Mouse (Mus musculus) midbrain, embryonic 14.5 days (tissue): ENCODE measurements around the gene Shank1. TPM values are rescaled to one million over a fixed set of nuclear protein-coding genes. Genes with fewer than 3 reads are reported as not detected.

ENCODE experiments used
- ATAC-seq: fragments of 200-750 bp; cut with Nextera tagmentation; 2 replicates; pipeline ENCODE4 v1.8.0; 2017; ENCODE audit warnings: moderate number of reproducible peaks, moderate library complexity; ENCODE audit not compliant: low FRiP score, low TSS enrichment
- DNase-seq: peaks from one replicate; pipeline ENCODE4 v3.0.0-alpha.2; 2015
- H3K27ac ChIP-seq: fragments of 300-500 bp; sonication (generic); replicated peaks from 2 replicates; pipeline ENCODE4 v1.5.1; 2014; ENCODE audit warnings: mild to moderate bottlenecking, low read depth, low read length, moderate library complexity
- H3K27me3 ChIP-seq: fragments of 300-500 bp; sonication (generic); 2 replicates; pipeline ENCODE4 v1.6.1; 2014; ENCODE audit warnings: low read length, control low read depth, mixed read lengths; ENCODE audit not compliant: control insufficient read depth, insufficient read depth
- H3K36me3 ChIP-seq: fragments of 300-500 bp; sonication (generic); 2 replicates; pipeline ENCODE4 v1.6.1; 2014; ENCODE audit warnings: low read length, control low read depth; ENCODE audit not compliant: control insufficient read depth, insufficient read depth
- H3K4me1 ChIP-seq: fragments of 300-500 bp; sonication (generic); 2 replicates; pipeline ENCODE4 v1.6.1; 2014; ENCODE audit warnings: mild to moderate bottlenecking, antibody characterized with exemption, low read length, control low read depth; ENCODE audit not compliant: control insufficient read depth, insufficient read depth
- H3K4me2 ChIP-seq: fragments of 300-500 bp; sonication (generic); 2 replicates; pipeline ENCODE4 v1.6.1; 2014; ENCODE audit warnings: mild to moderate bottlenecking, low read length, moderate library complexity
- H3K4me3 ChIP-seq: fragments of 300-500 bp; sonication (generic); replicated peaks from 2 replicates; pipeline ENCODE4 v1.5.1; 2014; ENCODE audit warnings: low read depth, low read length
- H3K9ac ChIP-seq: fragments of 300-500 bp; sonication (generic); replicated peaks from 2 replicates; pipeline ENCODE4 v1.6.1; 2014; ENCODE audit warnings: mild to moderate bottlenecking, low read length, moderate library complexity
- H3K9me3 ChIP-seq: fragments of 300-500 bp; sonication (generic); 2 replicates; pipeline ENCODE4 v1.6.1; 2016; ENCODE audit warnings: low read length, control low read depth, mixed read lengths; ENCODE audit not compliant: control insufficient read depth
- WGBS: fragments of 180-500 bp; shearing (Covaris S2); extraction: QIAGEN DNeasy Blood & Tissue Kit; methylation state at CpG from one replicate; pipeline ENCODE4 v1.1.7; 2014; 5-methylcytosine and 5-hydroxymethylcytosine counted together
- polyA plus RNA-seq: library from polyadenylated mRNA; unstranded; fragments of >200 nt; fragmentation: Nextera tagmentation; extraction: Ambion mirVana; gene quantifications from 2 replicates; pipeline ENCODE4 v1.2.1, GENCODE M21; 2014

Gene Shank1
- polyA plus RNA-seq, 1 experiment from 2014 or later, result 35.1 TPM

DNA sequence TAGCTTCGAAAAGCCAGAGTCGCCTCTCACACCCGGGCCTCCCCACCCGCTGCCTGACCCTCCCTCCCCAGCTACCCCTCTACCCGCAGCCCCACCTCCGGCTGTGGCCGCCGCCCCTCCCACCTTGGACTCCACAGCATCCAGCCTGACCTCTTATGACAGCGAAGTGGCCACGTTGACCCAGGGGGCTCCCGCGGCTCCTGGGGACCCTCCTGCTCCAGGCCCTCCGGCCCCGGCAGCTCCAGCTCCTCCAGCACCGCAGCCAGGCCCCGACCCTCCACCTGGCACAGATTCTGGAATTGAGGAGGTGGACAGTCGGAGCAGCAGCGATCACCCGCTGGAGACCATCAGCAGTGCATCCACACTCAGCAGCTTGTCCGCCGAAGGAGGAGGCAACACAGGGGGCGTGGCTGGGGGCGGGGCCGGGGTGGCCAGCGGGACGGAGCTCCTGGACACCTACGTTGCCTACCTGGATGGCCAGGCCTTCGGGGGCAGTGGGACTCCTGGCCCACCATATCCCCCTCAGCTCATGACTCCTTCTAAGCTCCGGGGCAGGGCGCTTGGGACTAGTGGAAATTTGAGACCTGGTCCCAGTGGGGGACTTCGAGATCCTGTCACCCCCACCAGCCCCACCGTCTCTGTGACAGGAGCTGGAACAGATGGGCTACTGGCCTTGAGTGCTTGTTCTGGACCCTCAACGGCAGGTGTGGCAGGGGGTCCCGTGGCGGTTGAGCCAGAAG lies 43.7 kb downstream of the Shank1 start:
- Histone ChIP-seq H3K36me3 (peaks cover 56% of the 10 kb centered on the region), H3K27ac (no peak overlapping the region), H3K9ac (peak overlapping the region; percentile 31; the same call in 1 of the 2 replicates), H3K4me1 (peaks cover 35% of the 10 kb centered on the region), H3K4me3 (no peak overlapping the region), H3K4me2 (no peak overlapping the region), H3K9me3 (no peaks in the 10 kb centered on the region), H3K27me3 (peaks cover 36% of the 10 kb centered on the region)
- DNase-seq (peak; percentile 37), ATAC-seq (no peak)
- WGBS, result 5% methylated on average over 35 of the region's 35 CpGs

DNA sequence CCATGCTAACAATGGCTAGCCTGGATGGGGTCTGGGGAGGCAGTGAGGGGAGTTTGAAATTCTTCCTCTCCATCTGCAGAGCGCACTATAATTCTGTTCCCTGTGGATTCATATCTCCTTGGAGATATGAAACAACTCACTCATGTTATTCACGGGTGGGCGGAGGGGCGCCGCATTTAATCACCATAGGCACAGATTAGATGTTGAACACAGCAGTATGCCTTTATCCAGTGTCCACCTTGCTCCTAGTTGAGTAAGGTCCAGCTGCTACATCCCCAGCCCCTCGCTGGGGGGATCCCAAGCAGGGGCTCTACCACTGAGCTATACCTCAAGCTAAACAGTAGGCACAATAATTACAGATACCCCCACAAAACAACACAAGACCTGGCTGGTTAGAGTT lies 45.4 kb downstream of the Shank1 start:
- 45% methylated on average over 6 of the region's 6 CpGs for WGBS
- H3K4me2 ChIP-seq, result no peak overlapping the region
- peaks cover 42% of the 10 kb centered on the region for H3K4me1 ChIP-seq
- H3K9me3 ChIP-seq, result no peaks in the 10 kb centered on the region
- DNase-seq (no peak), ATAC-seq (no peak)
- no peak overlapping the region for H3K9ac ChIP-seq
- H3K27me3 ChIP-seq, result peaks cover 36% of the 10 kb centered on the region
- H3K4me3 ChIP-seq, result no peak overlapping the region
- no peak overlapping the region for H3K27ac ChIP-seq
- peaks cover 44% of the 10 kb centered on the region for H3K36me3 ChIP-seq

DNA sequence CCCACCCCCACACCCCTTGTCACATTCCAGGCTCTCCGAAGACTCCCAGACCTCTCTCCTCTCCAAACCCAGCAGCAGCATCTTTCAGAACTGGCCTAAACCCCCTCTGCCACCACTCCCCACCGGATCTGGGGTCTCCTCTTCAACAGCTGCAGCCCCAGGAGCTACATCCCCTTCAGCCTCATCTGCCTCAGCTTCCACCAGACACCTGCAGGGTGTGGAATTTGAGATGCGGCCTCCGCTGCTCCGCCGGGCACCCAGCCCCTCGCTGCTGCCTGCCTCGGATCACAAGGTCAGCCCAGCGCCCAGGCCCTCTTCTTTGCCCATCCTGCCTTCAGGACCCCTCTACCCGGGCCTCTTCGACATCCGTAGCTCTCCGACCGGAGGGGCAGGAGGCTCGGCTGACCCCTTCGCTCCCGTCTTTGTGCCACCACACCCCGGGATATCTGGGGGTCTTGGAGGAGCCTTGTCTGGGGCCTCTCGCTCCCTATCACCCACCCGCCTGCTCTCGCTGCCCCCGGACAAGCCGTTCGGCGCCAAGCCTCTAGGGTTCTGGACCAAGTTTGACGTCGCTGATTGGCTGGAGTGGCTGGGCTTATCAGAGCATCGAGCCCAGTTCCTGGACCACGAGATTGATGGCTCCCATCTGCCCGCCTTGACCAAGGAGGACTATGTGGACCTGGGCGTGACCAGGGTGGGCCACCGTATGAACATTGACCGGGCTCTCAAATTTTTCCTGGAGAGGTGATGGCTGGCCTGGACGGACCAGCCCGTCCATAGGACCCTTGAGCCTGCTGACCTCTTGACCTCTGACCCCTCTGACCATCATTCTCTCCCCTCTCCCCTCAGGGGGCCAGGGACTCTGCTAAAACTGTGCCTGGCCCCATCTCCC lies 46.8 kb downstream of the Shank1 start:
- Histone ChIP-seq H3K27me3 (peaks cover 30% of the 10 kb centered on the region), H3K4me2 (peak overlapping the region; percentile 40)
- 4% methylated on average over 35 of the region's 35 CpGs for WGBS

DNA sequence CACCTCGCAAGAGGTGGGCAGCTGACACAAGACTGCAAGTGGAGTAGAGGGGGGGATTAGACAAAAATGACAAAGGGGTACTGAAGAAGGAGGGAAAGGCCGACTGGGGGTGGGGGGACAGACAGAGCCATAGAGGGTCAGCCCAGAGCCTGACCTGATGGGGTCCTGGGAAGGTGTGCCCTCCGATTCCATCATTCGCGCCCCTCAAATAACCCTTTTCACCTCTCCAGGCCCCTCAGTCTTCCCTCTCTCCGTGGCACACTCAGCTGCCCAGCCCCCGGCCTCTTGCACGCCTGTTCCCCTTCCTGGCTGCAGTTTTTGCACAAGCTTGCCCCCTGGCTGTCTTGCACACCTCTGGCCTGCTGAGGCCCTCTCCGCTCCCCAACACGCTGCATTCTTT lies 47.5 kb downstream of the Shank1 start:
- DNase-seq, result peak; percentile 34
- H3K9ac ChIP-seq, result peak overlapping the region; percentile 26; the same call in 1 of the 2 replicates

More for the DNA sequence above, 46.8 kb downstream of the Shank1 start:
- ATAC-seq (no peak), DNase-seq (peak; percentile 35)
- H3K9me3 ChIP-seq, result no peaks in the 10 kb centered on the region
- H3K9ac ChIP-seq, result peak overlapping the region; percentile 26; the same call in 1 of the 2 replicates
- peaks cover 37% of the 10 kb centered on the region for H3K4me1 ChIP-seq
- H3K27ac ChIP-seq, result 0 out of 2 replicates have a peak overlapping the region, but pooled peaks have one; percentile 49
- peaks cover 35% of the 10 kb centered on the region for H3K36me3 ChIP-seq
- peak overlapping the region; percentile 10; the same call in 1 of the 2 replicates for H3K4me3 ChIP-seq

DNA sequence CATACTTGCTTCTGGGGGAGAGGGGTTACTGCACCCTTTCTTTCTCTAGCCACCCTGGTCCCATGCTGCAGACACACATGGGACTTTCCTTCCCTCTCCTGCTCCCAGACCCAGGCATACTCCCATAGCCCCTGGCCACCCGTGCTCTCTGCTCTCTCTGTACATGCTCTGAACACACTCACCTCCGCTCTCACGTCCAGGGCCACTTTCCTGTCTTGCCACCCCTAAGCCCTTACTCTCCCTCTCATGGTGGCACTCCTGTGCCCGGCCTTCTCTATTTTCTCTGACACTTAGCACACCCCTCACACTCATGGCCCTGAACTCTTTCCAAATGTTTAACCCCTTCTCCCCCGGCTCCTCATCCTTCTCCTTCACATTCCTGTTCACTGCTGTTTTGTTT lies 48.0 kb downstream of the Shank1 start:
- H3K9ac ChIP-seq, result peak overlapping the region; percentile 26; the same call in 1 of the 2 replicates
- peak overlapping the region; percentile 49; the same call in 1 of the 2 replicates for H3K27ac ChIP-seq
- DNase-seq, result peak; percentile 19
- H3K4me3 ChIP-seq, result no peak overlapping the region
- peaks cover 24% of the 10 kb centered on the region for H3K36me3 ChIP-seq
- H3K27me3 ChIP-seq, result peaks cover 18% of the 10 kb centered on the region
- peak overlapping the region; percentile 26 for H3K4me2 ChIP-seq
- 15% methylated on average over 5 of the region's 5 CpGs for WGBS
- no peaks in the 10 kb centered on the region for H3K9me3 ChIP-seq
- peaks cover 30% of the 10 kb centered on the region for H3K4me1 ChIP-seq
- ATAC-seq, result no peak

More for the DNA sequence above, 47.5 kb downstream of the Shank1 start:
- WGBS, result 18% methylated on average over 9 of the region's 10 CpGs
- Histone ChIP-seq H3K4me2 (peak overlapping the region; percentile 40), H3K36me3 (peaks cover 29% of the 10 kb centered on the region), H3K27ac (peak overlapping the region; percentile 49; the same call in 1 of the 2 replicates), H3K9me3 (no peaks in the 10 kb centered on the region), H3K4me1 (peaks cover 35% of the 10 kb centered on the region), H3K4me3 (no peak overlapping the region), H3K27me3 (peaks cover 23% of the 10 kb centered on the region)
- ATAC-seq, result no peak

DNA sequence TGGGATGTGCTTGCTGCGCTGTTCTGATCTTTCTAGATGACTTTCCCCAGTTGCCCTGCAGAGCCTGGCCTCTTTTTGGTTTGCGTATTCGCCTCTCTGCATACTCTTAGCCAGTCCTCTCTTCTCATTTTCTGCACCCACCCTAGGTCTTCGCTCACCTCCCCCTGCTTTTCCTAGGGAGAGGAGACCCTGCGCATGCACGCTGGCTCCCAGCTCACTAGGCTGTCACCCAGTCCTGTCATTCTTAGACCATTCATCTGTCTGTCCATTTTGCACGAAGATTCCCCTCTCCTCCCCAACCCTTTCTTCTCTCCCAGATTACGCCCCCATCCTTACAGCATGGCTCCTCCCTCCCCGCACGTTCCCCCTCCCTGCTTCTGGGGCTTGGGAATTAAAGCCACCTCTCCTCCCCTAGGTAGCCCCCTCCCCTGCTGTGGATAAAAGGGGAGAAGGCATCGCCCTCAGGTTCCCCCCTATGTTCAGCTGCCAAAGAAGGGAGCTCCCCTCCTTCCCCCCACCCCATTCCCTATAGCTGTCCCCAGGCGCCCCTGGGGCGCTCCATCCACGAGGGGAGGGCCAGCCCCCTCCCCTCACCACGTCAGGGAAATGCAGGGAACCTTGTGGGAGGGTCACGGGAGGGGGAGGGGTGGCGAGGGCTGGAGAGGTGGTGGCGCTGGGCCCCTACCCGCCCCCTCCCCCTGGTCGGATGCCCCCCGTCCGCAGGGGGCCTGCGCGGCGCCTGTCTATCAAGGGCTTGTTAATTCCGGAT lies 49.0 kb downstream of the Shank1 start:
- Histone ChIP-seq H3K27ac (peak overlapping the region; percentile 92), H3K4me2 (peak overlapping the region; percentile 94), H3K9ac (peak overlapping the region; percentile 56), H3K36me3 (peaks cover 14% of the 10 kb centered on the region), H3K4me3 (peak overlapping the region; percentile 48), H3K9me3 (no peaks in the 10 kb centered on the region), H3K27me3 (peaks cover 8% of the 10 kb centered on the region), H3K4me1 (peaks cover 24% of the 10 kb centered on the region)
- WGBS, result 2% methylated on average over 26 of the region's 26 CpGs
- ATAC-seq, result peak; percentile 66
- DNase-seq, result peak; percentile 85

DNA sequence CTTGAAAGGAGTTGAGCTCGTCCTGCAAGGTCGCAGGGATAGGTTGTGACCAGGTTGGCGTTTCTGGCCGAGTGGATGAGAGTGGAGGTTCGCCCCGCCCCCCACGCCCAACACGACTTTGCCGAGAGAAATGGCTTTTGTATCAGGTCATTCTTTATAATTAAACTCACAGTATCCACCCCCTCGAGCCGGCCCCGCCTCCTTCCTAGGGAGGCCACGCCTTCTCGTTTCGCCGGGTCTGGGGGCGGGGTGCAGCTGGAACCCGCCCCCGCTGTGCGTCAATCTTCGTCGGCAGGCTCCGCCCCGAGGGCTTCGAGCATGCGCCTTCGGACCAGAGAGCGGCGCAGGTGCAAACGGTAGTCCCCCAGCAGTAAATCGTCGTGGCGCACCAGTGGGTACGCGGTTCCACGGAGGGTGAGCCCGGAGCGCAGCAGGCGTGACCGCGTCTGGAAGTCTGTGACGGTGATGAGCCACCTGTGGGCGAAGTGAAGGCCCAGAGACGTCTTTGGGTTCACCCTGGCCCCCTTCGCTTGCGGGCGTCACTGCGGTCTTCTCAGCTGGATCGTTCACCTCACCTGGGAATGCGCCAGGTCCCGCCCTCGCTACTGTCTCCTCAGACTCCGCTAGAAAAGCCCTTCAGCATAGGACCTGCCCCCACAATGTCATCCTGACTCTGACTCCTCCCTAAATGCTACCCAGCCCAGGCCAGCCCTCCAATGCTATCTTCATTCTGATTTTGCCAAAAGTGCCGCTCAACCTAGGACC lies 50.0 kb downstream of the Shank1 start:
- peak overlapping the region; percentile 94 for H3K4me2 ChIP-seq
- H3K4me1 ChIP-seq, result peaks cover 24% of the 10 kb centered on the region
- peak; percentile 98 for DNase-seq
- under 1% methylated on average over 54 of the region's 54 CpGs for WGBS
- peak overlapping the region; percentile 92 for H3K27ac ChIP-seq
- peak overlapping the region; percentile 56 for H3K9ac ChIP-seq
- peak; percentile 76 for ATAC-seq
- H3K4me3 ChIP-seq, result peak overlapping the region; percentile 48
- H3K9me3 ChIP-seq, result no peaks in the 10 kb centered on the region
- H3K36me3 ChIP-seq, result peaks cover 4% of the 10 kb centered on the region; the same call in 1 of the 2 replicates
- 0 out of 2 replicates have a peak, but pooled peaks cover 3% of the 10 kb centered on the region for H3K27me3 ChIP-seq
